Mouse (Mus musculus) kidney, postnatal 4 days (tissue): Measurements from ENCODE around the gene Ddx20.
"Not testable (repeated sequence)": the region's sequence is repeated elsewhere in the genome, so short reads cannot be mapped to it uniquely, and the experiment has no call there.

ENCODE experiments used
- DNase-seq, 2 experiments: peaks; one replicate each; pipeline ENCODE4 v3.0.0; 2021; ENCODE audit warnings: mixed read lengths in 2 of 2

Ddx20 gene

DNA sequence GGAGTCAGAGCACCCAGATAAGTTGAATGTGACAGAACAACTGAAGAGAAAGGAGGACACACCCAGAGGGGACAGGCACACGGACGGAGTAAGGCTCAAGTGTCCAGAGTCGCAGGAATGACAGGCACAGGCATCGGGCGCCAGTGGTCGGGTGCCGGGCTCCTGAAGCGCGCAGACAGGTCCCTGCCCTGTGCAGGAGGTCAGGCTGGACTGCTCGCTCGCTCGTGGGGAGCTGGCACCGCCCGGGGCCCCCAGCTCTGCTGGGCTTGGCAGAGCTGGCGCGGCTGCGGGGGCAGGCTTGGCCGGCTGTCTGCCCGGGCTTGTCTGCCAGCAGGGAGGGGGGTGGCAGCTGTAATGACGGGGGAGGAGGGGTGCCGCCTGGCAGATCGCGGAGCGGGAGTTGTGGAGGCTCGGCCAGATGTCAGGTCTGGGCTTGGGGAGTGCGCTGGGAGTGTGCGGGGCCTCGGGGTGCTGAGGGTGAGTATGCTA lies 17.7 kb upstream of the Ddx20 start:
- peak; percentile 56 to 70 for DNase-seq

DNA sequence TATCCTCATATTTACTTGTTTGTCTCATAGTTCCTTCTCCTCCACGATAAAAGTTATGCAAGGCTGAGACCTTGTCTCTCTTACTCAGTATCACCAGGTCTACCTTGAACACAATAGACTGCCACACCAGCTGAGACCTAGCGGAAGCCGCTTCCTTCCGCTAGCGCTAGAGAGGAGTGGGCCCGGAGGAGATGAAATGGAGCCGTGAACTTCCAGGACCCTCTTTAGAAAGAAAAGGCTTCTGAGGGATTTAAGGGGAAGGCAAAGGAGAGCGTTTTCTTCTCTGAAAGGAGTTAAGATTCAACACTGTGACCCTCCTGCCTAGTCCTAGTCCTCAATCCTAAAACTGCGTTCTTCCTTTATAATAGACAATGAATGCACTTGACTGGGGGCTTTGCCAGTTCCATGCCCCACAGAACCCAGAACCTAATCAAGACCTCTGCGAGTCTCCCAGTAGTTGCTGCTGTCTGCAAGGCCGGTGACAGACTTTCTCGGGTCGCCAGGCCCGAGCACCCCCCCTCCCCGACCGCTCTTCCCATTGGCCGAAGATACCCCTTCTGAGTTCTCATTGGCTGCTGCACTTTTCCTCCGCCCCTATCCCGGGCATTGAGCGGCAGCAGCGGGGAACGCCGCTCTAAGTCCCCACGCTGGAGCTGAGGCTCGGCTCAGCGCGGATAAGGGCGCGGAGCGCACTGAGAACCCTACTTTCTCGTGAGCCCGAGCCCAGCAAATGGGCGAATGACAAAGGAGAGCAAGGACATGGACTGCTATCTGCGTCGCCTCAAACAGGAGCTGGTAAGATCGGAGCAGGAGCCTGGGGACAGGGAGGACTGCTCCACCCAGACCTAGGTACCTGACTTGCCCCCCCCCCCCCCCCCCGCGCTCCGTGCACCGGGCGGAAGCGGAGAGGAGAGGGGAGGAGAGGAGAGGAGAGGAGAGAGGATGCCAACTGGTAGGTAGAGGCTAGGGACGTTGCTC lies 16.9 kb upstream of the Ddx20 start, which contains the start of gene Inka2:
Gene Inka2, plus strand, starts transcription at position 569 of the 978 bp plus-strand sequence.
- DNase-seq, result peak; percentile 80 to 87

DNA sequence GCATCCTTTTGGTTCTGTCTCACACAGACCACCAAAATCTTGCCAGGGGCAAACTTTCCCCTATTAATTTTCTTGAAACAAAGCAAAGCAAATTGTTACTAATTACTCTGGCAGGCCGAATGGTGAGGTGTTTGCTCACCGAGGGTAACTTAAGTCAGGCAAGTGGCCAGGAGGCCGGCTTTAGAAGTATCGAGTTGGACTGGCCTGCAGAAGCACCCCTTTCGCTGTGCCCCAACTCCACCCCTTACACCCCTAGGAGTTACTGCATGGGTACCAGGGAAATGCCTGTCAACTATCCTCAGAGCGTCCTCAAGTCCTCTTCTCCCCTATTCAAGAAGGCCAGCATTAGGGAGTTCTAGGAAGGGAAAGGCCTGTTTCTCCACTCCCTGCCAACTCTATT lies 16.2 kb upstream of the Ddx20 start:
- no peak for DNase-seq

- DNase-seq, result no peak
Measured at GRCm38 (mm10) chr3:105701399-105701798, 14.0 kb upstream of the Ddx20 start.

DNA sequence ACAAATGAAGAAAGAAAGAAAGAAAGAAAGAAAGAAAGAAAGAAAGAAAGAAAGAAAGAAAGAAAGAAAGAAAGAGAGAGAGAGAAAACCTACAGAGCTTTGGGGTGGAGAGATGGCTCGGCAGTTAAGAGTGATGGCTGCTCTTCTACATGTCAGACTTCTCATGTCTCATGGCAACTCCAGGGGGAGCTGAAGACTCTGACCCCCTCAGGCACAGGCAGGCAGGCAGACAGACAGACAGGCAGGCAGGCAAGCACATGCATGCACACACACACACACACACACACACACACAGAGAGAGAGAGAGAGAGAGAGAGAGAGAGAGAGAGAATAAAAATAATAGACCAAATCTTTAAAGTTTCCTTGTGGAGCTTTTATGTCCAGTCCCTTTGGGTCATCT lies 13.4 kb upstream of the Ddx20 start:
- DNase-seq, result not testable (repeated sequence)

GRCm38 (mm10) chr3:105699241-105699933 lies 12.0 kb upstream of the Ddx20 start:
- no peak for DNase-seq

DNA sequence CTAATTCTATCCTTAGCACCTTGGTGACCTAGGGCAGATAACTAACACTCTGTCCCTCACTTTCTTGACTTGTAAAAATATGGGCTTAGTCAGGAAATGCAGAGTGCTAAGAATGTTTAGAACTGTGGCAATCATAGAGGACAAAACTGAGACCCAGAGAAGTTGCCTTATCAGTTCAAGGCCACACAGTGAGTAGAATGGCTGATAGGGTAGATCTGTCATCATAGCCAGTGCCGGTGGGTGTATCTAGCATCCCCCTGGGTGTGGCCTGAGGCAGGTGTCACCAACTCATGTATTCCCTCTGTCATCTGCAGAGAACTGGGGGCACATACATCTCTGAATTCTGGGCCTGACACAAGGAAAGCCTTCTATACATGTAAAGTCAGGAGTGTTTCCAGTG lies 10.9 kb upstream of the Ddx20 start:
- no peak for DNase-seq

GRCm38 (mm10) chr3:105697148-105697441 lies 9.7 kb upstream of the Ddx20 start:
- no peak for DNase-seq

DNA sequence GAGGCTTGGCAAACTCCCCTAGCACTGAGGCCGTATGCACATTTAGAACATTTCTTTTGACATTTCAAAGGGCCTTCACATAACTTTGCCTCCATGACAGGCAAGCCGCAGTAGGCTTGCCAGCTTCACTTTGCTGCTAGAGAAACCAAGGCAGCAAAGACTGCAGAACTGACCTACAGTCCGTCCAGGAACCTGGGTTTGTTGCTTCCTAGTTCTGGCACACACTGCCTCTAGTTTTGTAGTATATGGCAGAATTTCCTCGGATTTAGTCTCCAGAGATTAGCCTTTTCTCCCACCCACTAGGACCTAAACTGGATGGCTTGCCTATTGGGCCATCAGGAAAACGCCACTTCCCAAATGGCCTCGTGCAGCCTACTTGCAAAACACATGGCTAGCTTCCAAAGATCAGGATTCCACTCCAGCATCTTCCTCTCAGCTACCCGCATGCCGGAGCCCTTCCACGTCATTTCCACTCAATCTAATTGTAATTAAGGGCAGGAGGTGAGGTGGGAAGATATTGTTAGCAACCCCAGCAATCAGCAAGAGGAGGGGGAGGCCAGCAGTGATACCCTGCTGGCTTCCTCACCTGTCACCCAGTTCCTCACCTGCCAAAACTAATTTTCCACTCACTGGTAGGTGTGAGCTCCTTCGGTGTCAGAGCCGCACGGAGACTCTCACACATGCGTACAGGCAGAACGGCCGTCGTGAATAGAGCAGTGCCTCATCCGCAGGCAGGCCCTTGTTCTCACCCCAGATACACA lies 9.2 kb upstream of the Ddx20 start:
- no peak for DNase-seq

DNA sequence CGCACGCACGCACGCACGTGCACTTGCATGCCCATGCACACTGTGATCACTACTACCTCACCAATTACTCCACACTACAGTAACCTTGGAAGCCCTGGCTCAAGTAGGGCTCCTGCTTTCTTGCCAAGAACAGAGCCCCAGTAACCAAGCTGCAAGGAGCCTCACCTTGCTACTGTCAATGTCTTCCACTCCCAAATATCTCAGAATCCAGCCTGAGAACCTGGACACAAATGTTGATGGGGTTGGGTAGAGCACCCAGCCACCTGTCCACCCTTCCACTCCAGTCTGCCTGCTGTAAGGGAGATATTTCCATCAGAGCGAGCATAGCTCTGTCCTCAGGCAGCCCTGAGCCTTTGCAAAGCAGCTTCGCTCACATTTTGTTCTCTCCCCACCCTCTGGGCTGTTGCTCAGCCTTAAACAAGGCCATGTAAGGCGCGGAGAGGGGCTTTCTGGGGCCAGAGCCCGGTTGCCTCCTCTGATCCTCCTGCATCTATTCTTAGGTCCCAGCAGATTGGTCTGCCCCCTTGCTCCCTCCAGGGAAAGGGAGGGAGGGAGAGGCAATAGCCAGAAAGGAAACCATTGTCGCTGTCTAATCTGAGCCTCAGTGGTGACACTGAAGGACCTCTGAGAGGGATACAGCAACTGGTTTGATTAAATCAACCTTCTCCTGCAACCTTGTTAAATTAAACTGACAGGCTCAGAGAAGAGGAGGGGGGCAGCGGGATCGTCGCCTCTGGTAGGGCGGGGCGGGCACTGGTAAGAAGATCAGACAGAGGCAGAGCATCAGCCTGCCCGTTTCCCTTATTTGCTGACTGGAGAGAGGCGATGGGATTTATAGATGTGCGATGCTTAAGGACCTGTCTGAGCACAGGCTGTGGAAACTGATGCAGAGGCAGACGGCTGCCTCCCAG lies 8.4 kb upstream of the Ddx20 start:
- no peak for DNase-seq

GRCm38 (mm10) chr3:105693327-105694080 lies 6.1 kb upstream of the Ddx20 start:
- DNase-seq, result no peak

DNA sequence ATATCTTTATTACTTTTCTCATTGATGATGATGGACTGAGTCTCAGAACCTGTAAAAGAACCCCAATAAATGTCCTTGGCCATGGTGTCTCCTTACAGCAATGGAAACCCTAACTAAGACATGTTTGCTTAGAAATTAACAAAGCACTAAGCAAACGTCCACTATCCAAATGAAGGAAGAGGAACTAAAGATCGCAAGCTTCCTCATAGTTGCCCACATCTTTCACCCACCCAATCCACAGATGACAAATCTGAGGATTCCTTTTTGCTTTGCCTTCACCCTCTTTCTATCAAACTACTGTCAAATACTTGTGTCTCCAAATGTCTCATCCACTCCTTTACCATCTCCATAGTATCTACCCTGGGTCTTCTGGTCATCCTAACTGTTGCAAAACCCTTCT lies 1.2 kb upstream of the Ddx20 start:
- no peak for DNase-seq

- no peak for DNase-seq
Measured at GRCm38 (mm10) chr3:105686394-105687323, 715 bp downstream of the Ddx20 start.

GRCm38 (mm10) chr3:105680346-105680745 lies 7.0 kb downstream of the Ddx20 start:
- no peak for DNase-seq

GRCm38 (mm10) chr3:105675932-105676331 lies 11.4 kb downstream of the Ddx20 start:
- no peak for DNase-seq

- peak; percentile 55 to 68 for DNase-seq
Measured at GRCm38 (mm10) chr3:105674595-105675218, 12.7 kb downstream of the Ddx20 start.

DNA sequence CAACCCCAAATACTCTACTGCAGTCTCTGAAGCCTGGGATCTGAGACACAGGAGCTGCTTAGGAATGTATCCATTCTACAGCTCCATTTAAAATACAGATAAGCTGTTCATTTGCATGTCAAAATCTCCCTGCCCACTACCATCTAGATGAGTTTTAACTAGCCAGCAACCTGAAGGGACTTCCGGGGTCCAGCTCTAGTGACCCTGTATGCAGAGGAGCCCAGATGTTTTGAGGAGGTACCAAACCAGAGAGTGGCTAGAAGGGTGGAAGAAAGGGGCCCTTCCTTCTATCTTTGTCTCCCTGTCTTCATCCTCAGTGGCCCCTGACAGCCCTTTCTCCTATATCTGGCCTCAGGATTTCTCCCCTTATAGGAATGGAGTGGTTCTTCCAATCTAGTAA lies 16.6 kb downstream of the Ddx20 start:
- DNase-seq, result no peak

GRCm38 (mm10) chr3:105669776-105670175 lies 17.6 kb downstream of the Ddx20 start:
- DNase-seq, result no peak

DNA sequence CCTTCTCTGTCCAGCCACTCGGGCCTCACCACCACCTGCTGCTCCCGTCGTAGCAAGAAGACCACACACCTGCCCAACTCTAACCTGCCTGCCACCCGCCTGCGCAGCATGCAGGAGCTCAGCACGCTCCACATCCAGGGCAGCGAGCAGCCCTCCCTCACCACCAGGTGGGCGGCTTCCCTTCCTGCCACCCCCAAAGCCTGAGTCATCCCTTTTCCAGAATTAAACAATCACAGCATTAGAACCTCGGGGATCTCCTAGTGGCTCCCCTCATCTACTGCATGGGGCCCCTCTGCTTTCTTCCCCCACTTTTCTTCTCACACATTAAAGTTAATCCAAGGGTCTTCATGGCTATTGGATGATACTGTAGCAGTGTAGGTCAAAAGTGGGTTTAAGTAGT lies 19.2 kb downstream of the Ddx20 start:
- no peak for DNase-seq
